Mouse (Mus musculus): ENCODE results near the gene Dcaf8. TPM values are rescaled to one million over a fixed set of nuclear protein-coding genes. Genes with fewer than 3 reads are reported as not detected.

Gene Dcaf8
- total RNA-seq, 2 experiments from 2014 or later, result 131 to 134 TPM

Other genes starting within 250 kb of the Dcaf8 start
- under 1 TPM in 1 of 2 experiments, not detected in 1; 0.09 TPM for gene Slamf6, start 230.6 kb upstream of the Dcaf8 start, total RNA-seq (2021)
- gene Vangl2, start 119.6 kb upstream of the Dcaf8 start, total RNA-seq (2021), result 1 to 10 TPM; 1.9 to 2.6 TPM
- not detected for gene Nhlh1, start 90.5 kb upstream of the Dcaf8 start, total RNA-seq (2021)
- gene Copa, start 65.6 kb upstream of the Dcaf8 start, total RNA-seq (2021), result 10 to 100 TPM; 80.8 to 80.9 TPM
- gene Ncstn, start 65.3 kb upstream of the Dcaf8 start, total RNA-seq (2021), result 10 to 100 TPM; 33.6 to 34.5 TPM
- 10 to 100 TPM; 88.5 to 95.2 TPM for gene Pex19, start 21.3 kb upstream of the Dcaf8 start, total RNA-seq (2021)
- gene Pea15a, start 58.7 kb downstream of the Dcaf8 start, total RNA-seq (2021), result 10 to 100 TPM; 39.2 to 60.3 TPM
- 1,000 to 10,000 TPM; 6,638 to 7,021 TPM for gene Casq1, start 71.8 kb downstream of the Dcaf8 start, total RNA-seq (2021)
- under 1 TPM; 0.66 to 0.96 TPM for gene Atp1a4, start 110.3 kb downstream of the Dcaf8 start, total RNA-seq (2021)
- gene Igsf8, start 113.6 kb downstream of the Dcaf8 start, total RNA-seq (2021), result 10 to 100 TPM; 11.1 to 12.5 TPM
- gene Atp1a2, start 150.0 kb downstream of the Dcaf8 start, total RNA-seq (2021), result 1,000 to 10,000 TPM in 1 of 2 experiments, 100 to 1,000 TPM in 1; 826 to 1,026 TPM
- not detected for gene Kcnj9, start 181.2 kb downstream of the Dcaf8 start, total RNA-seq (2021)
- gene Kcnj10, start 193.1 kb downstream of the Dcaf8 start, total RNA-seq (2021), result under 1 TPM; 0.29 to 0.96 TPM
- 1 to 10 TPM; 4.4 to 4.8 TPM for gene Pigm, start 228.5 kb downstream of the Dcaf8 start, total RNA-seq (2021)

Data from gastrocnemius, postnatal 14 days (tissue).